Mouse (Mus musculus) adrenal gland, postnatal 14 days (tissue): ENCODE measurements around the gene Adora3. TPM values are rescaled to one million over a fixed set of nuclear protein-coding genes. Genes with fewer than 3 reads are reported as not detected.
A peak's percentile ranks its signal among the peaks of the same experiment; 100 is the strongest.

ENCODE experiments used
- DNase-seq: peaks from one replicate; pipeline ENCODE4 v3.0.0; 2021; ENCODE audit warnings: mixed read lengths
- long read RNA-seq, 2 experiments: library from polyadenylated mRNA; stranded (forward); transcript quantifications; one replicate each; pipeline ENCODE4 v2.0.0; 2021
- total RNA-seq: library from RNA; stranded (reverse); gene quantifications from 2 replicates; pipeline ENCODE4 v1.2.3, GENCODE M21; 2021

The Adora3 gene
- total RNA-seq, result 0.33 TPM in 1 of 2 replicates, not detected in the other
- long read RNA-seq, experiment 1, result 0 reads
- long read RNA-seq, experiment 2, result 0 reads

DNA sequence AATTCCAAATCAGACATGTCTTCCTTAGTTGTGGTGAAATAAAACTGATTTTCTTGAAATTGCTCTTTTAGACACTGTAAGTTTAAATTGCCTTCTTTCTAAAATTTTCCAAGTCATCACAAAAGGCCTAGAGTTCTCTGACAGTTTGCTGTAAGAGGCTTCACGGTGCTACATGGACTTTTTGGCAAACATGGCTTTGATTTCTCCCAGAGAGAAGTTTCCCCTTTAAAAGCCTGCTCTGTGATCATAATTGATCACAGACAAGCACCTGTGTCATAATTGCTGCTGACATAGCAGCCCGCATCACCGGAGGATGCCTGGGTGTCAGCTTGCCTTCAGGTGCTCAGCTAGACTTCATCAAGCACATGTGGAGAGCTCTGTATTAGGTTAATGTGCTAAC, at the start of gene Adora3, which contains the start of gene Tmigd3:
Adora3 (plus strand) TSS at position 301 of the 400 bp plus-strand sequence.
Tmigd3 (plus strand) TSS at position 346 of the 400 bp plus-strand sequence.
- no peak for DNase-seq

DNA sequence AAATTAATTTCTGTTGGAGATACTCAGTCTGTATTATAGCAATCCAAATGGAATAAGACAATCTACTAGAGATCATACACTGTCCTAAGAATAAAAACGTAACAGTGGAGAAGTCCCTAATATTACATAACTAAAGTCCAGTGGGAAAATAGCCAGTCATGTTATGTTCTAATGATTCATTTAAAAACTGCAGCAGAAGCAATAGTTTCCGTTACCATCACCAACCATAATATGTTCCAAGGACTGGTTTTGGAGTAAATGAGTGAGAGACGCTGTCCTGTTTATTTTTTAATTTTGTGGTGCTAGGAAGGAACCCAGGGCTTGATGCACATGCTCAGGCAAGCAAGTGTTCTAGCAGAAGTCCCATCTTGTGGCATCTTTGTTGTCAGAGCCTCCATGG, 49.2 kb upstream of the Adora3 start:
- DNase-seq, result no peak

DNA sequence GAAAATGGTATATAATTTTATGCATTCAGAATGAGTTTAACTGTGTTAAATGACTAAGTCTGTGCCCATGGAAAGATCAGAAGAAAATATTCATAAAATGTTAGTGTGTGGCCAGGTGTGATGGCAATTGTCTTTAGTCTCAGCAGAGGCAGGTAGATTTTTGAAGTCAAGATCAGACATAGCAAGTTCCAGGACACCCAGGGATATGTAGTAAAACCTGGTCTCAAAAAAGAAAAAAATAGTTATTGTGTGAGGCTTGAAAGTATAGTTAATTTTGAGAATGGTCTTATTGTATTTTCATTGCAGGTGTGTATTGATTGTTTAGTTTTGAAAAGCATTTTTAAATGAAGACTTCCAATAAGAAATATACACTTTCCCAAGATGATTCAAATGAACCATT, 47.0 kb upstream of the Adora3 start:
- DNase-seq, result no peak

DNA sequence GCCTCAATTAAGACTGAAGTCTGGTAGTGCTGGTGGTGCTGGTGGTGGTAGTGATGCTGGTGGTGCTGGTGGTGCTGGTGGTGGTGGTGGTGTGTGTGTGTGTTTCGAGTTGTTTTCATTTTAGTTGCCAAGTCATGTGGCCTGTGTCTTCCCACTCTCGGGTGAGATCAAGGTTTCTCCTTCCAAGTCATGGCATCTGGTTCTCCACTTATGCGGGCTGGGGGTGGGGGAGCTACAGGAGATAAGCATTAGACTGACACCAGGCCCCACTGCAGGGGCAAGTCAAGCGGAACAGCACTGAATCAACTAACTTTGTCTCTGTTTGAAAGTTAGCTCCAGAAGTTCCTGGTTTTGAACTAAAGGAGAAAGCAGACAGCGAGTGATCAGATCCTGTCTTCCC, 46.6 kb upstream of the Adora3 start:
- no peak for DNase-seq

DNA sequence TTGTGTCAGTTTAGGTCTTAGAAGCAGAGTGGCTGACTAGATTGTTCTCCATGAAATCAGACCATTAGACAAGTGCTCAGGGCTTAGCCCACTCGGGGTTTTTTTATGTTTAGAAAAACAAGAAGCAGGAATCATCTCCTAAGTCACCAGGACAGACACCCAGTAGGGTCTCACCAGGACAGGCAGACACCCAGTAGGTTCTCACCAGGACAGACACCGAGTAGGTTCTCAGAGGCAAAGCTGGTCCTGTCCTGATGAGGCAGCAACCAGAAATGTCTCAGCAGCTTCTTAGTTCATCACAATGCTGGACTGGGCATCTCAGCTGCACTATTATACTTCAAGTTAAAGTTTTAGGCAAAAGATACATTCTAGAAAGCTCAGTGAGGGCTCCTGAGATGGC, 46.0 kb upstream of the Adora3 start:
- DNase-seq, result no peak

DNA sequence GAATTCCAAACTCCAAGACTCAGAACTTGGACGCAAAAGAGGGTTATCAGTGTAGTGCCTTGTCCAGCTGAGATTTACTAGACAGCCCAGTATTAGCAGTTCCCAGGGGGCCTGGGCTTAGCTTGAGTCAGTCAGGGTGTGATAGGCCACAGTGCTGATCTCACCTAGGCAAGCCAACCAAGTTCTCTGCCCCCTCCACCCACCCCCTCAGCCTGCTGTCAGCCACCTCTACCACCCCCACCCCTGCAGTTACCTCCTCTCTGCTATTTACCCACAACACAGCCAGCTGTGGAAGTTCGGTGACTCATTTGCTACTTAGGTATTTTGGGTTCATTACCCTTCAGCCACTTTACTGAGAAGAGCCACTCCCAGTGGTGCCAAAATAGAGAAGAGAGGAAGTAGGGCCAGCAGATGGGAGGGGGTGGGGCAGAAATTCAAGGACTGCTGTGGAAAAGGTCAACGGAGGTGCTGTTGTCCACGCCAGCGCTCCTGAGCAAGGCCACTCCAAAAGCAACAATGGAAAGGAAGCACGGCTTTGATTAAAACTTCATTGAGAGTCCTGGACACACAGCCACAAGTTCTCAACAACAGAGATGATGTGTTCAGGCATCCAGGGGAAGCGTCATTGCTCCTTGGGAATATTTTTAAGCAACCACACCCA, 45.0 kb upstream of the Adora3 start:
- DNase-seq, result peak; percentile 72

DNA sequence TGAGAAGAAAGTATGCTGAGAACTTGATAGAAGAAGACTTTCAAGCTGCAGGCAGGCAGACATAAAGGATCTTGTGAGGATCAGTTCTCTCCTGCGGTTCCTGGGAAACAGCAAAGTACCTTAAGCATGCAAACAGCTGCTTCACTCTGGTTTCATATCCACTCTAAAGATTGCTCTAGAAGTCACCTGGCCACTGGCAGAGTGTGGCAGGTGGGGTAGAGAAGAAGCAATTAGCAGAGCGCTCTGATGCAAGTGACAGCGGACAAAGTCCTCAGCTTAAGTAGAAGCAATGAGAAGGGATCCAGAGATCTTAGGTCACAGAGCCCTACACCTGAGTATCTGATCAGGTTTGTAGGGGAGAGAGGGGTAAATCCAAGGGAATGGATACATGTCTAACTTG, 39.1 kb upstream of the Adora3 start:
- DNase-seq, result no peak

DNA sequence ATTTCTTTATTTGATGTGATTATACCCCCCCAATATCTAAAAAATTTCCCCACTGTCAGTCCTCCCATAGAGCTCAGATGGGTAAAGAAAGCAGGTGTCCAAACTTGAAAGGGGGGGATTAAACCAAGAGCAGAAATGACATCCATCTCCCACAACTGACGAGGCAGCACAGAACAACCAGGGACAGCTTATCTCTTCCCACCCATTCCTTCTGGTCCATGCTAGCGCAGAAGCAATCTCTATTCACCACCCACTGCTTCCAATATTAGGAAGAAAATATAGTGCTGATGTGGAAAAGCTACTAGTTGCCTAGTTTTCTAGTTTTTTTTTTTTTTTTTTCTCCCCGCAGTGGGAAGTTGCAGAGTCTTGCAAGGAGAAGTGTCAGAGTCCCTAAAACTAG, 34.8 kb upstream of the Adora3 start:
- no peak for DNase-seq

DNA sequence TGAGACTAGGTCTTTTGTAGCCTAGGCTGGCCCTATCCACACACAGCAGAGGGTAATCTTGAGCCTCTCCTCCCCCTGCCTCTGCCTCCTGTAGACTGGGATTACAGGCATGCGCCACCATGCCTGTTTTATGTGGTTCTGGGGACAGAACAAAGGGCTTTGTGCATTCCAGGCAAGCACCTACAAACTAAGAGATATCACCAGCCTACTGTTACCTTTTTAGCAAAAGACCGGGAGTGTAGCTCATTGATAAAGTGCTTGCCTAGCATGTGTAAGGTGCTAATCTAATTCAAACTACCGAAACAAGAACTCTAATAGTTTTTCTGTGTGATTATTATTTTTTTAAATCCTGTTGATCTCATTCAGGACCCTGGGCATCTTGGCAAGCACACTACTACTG, 33.8 kb upstream of the Adora3 start:
- DNase-seq, result no peak

DNA sequence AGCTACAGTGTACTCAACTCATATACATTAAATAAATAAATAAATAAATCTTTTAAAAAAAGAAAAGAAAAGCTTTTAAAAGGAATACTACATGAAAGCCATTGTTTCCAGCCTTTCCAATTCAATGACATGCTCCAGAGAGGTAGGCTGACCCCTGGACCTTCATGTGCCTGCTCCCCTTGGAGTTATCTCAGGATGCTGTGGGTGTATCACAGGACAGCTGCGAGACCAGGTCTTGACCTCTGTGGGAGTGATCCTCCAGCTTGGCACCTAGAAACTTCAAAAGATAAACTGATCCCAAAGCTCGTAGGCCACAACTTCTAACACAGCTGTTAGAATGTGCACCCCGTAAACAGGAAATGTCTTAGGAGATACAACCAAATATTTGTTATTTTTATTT, 32.0 kb upstream of the Adora3 start:
- DNase-seq, result no peak

DNA sequence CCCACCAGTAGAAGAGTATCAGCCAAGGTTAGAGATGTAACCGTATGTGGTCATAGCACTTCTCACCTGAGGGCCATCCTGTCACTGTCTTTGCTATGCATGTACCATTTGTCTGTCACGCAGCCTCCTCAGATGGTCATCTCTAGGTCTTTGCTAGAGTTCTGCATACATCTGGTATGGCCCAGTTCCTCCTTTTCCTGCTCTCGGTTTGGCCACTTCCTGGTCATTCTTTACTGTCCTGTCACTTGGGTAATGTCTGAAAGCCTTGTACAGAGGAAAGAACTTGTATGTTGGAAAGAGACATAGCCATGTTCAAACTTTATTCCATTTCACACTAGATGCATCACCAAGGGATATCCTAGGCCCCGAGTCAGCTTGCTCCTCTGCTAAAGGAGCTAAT, 30.8 kb upstream of the Adora3 start:
- DNase-seq, result no peak

DNA sequence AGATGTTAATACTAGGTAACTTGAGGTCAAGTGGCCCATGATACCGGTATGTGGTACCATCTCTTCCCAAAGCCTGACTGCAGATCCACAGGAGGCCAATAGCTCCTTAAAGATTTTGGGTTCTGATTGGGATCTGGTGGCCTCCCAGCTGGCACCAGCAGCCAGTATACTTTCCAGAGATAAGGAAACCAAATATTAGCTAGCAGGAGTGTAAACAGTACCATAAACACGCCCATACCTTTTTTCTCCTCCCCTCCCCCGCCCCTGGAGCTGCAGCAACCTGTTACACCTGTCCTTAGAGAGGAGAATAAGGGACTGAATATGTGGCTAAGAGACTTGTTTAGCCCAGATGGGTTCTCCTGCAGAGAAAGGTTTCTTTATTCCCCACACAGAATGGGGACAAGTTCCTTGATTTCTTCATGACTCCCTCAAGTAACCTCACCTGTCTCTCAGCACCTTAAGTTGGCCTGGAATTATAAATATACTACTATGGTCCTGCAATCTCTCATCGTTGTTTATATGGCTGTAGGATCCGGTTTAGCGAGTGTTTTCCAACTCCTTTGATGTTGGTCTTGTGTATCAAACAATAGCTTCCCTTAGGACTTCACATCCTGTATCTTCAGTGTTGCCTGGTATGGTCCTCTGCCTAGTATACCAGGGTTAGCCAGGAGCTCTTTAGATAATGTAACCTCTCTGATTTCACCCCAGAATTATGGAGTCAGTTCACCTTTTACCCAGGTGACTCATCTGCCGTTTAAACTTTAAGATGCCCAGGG, 24.2 kb upstream of the Adora3 start:
- no peak for DNase-seq

DNA sequence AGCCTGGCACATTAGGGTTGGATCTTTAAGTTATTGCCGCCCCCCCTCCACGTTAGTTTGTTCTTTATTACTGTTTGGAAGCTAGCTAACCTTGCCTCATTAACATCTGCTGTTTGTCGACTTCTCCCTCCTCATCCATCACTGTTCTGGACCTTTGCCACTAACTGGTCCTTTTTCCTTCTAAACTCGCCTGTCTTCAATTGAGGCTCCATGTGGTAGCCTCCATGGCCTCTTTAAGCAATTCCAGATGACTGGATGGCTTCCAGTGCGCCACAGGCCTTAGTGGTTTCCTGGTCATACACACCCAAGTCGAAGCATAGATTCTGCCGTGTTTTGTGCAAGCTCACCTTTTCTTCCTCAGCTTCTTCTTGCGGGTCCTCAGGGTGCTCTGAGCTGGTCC, 16.9 kb upstream of the Adora3 start:
- DNase-seq, result no peak

DNA sequence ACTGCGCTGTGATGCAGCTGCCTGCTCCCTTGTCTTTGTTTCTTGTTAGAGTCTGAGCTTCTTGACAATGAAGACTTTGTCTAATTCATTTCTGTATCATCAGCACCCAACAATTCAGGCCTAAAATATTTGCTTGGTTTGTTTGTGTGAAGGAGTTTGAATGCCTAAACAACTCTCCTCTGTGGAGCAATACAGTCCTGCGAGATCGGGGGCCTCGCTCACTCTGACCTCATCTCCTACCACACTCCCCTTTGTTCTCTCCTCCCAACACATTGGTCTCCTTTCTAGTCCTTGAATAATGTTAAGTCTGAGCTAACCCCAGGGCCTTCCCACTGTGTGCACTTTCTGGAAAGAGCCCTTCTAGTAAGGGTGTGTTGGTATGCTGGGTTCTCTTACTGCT, 15.9 kb upstream of the Adora3 start:
- no peak for DNase-seq

DNA sequence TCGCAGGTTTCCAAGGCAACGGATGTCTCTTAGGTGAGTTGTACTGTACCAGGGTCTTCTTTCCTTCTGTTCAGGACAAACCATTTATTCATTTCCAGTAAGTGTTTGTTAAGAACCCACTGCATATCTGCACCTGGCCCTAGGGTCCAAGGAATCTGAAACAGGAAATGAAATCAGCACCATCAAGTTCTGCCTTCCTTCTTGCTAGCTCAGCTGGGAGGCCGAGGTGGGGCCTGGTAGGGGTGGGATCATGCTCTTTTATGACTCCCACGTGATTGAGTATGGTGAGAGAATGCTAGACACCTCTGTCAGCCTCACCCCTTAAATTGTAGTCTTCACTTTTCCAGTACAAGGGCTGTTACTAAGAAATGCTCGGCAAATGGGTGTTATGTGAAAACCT, 13.1 kb upstream of the Adora3 start:
- no peak for DNase-seq

DNA sequence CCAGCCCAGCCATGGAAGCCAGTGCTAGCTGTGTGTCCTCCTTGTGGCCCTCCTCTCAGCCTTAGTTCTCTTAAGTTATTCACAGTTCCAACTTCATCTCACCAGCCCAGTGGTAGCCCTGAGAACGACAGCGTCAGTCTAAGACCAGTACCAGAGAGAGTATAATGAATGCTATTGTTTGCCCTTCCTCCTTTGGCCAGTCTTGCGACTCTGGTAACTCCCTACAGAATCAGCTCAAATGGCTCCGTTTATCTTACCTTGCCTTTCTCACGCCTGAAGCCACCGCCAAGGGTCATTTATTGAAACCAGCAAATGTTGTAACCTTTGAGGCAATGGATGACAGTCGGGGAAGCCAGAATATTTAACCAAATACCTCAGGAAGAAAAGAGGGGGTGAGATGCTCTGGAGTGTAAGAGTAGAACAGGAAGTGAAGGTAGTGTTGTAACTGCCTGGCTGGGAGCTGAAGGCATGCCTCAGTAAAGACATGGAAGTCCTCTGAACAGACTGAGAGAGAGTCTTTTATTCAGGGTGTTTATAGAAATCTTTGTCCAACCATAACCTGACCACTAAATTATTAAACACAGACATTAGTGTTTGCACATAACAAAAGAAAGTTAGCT, 8.8 kb upstream of the Adora3 start:
- no peak for DNase-seq

DNA sequence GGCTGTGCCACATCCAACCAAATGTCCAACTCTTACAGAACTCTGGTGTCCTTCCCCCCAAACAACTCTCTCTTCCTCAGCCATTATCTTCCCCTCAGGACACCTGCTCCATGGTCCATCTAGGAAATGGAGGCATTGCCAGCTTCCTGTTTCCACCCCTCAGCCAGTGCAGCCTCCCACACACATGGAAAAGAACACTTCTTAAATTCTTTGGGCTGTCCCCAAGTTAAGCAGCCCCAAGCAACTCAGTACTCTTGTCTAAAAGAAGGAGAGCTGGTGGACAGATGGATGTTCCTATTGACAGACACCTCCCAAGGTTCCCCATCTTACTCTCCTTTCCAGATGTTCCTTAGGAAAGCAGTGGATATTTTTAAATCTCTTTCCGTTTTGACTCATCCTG, 6.5 kb upstream of the Adora3 start:
- no peak for DNase-seq

DNA sequence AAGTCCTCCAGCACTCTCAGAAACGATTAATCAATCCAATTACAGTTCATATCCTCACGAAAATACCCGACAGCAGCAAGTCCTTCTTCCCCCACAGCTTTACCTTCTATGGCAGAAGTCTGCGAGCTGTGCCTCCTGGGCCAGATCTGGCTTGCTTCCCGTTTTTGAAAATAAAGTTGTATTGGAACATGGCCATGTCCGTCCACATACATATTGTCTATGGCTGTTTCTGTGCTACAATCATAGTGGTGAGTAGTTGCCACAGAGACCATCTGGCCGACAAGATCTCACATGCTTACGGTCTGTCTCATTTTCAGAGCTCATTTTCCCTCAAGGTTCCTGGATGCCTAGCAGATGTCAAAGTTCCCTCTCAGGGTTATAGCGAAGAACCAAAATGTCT, 5.5 kb upstream of the Adora3 start:
- DNase-seq, result no peak

DNA sequence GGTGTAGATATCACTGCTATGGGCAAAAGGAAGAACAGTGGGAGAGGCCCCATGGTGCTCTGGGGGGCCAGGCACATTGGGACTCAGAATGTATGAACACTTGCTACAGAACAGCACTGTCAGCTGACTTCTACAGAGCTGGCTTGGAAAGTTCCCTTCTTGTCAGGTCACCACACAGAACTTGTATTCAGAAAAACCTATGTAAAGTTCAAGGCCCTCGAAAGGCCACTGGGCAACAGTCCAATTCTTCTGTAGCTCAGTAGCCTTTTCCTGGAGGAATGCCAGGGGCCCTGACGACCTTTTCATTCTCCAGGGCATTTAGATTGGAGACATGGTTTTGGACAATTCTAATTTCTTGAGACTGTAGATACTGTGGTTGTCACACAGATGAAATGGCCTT, 2.5 kb upstream of the Adora3 start:
- peak; percentile 82 for DNase-seq

DNA sequence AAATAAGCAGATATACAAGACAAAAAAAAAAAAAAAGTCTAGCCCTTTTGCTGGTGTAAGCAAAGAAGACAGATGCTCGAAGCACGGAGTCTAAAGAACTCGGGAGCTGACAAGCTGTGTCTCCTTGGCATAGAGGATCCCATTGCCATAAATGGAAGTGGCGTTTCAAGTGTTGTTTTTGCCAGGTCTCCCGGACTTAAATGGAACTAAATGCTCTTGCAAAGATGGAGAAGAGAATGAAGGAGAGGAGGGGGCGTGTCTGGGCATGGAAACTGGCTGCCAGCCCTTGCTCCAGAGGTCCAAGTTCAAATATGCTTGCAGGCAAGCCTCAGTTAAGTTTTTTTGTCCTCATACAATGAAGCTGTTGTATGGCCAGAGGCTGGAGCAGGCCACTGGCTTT, 1.4 kb downstream of the Adora3 start:
- no peak for DNase-seq

DNA sequence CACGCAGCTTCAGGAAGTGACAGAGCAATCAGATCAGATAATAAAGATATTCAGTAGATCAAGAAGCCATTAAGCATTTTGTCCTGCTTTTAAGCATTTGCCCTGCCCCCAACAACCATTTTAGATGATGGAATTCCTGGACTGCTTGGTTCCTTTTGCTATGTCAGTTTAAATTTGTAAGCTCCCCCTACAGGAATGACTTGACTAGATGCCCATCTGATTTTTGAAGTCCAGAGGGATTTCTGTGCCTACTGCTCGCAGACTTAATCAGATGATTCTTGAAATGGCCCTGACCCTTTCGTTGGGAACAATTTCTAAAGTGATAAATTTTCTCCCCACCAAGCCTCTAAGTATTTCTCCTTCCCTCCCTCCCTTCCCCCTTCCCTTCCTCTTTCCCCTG, 1.9 kb downstream of the Adora3 start:
- peak; percentile 40 for DNase-seq

DNA sequence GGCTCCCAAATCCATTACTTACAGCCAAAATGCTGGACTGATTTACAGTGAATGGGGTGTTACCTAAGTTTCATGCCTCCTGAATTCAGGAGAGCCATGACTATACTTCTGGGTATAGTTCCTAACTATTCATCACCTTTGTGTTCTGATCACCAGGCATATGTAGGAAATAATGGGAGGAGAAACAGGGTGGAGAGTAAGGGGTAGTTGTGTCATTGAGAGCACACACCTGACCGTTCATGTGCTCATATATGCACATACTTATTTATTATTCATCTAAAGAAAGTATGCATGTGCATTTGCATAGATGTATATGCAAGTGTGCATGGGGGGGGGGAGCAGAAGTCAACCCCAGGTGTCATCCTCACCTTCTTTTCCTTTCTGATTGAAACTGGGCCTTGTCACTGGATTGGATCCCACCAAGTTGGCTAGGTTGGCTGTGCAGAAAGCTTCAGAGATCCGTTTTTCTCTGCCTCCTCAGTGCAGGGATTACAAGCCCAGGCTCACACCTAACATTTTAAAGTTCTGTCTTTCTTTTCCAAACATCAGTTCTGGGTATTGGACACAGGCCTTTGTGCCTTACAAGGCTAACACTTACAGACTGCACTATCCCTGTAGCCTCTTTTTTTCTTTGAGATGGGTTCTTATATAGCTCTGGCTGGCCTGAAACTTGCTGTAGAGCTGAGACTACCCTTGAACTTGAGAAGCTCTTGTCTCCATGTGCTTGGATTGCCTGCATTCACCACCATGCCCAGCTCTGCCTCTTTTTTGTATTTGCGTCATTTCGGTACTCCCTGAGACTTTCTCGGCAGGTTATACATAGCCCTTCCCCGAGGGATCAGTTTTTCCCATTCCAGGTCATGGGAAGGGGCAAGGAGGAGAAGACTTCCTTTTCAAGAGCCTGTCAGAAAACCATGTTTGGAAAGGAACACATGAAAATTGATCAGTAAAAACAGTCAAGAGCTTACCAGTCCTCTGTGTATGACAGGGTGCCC, 3.1 kb downstream of the Adora3 start:
- DNase-seq, result no peak
